Mouse (Mus musculus) retina, adult 2 months (tissue): Measurements from ENCODE around the gene Dmp1.

Experiments
- DNase-seq: peaks from one replicate; pipeline ENCODE4 v3.0.0-alpha.2; 2012; ENCODE audit warnings: low read depth, low spot score

The Dmp1 gene

DNA sequence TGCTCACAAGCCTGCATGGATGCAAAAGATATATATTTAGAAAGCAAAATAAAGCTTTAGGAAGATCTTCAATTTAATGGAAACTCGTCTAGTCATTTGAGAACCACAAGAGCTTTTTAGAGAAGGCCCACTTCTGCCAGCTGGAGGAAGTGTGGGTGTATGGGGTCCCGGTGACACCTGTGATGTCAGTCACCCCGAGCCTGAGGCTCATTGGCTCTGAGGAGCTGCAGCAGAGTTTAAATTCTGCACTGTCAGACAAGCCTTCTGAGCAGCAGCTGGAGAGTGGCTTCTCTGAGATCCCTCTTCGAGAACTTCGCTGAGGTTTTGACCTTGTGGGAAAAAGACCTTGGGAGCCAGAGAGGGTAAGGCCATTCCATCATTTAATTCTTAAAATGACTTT lies at the start of gene Dmp1:
Dmp1 (plus strand) TSS at position 263 of the 400 bp plus-strand sequence.
- DNase-seq = no peak

DNA sequence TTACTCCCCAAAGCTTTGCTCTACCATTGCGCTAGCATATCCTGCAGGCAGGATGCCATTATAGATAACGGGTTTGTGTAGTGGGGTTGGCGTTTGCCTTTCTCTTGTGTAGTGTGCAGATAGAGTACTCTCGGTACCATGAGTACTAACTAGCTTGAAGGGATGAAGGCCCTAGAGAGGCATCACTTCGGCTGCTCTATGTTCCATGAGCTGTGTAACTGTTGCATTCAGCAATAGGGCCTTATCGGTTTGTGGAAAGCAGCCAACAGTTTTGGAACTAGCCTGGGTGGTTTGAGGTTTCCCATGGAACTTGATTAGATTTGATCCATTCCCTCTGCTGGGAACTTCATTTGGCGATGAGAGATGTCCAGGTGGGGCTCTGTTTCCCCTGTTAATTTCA lies 44.7 kb upstream of the Dmp1 start:
- no peak for DNase-seq

DNA sequence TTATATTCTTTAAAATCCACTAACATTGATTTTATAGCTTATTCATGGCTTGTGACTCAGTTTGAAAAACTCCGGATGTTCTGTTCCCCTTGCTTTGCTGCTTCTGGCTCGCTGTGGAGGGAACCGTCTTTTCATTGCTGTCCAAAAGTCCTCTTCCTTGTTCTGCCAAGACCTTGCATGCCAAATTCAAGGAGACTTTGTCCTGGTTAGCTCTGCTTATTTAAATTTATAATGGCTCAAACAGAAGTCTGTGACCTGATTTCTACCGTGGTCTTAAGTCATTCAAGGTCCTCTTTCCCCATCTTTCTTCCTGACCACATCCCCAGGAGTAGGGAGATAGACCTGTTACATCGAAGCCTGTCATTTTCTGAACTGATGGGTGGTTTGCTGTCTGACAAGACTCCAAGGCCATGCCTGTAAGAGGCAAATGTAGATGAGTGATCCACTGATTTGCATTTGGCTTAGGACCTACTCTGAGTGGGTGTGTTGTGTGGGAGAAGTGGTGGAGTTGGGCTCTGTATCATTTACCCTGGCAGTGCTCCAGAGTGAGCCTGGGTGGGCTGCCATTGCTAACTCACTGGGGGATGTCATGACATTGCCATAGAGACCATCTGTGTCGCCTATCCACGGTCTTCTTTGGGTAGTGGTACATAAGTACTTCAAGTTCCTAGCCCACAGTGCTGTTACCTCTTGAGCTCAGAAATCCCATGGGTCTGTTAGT lies 43.9 kb upstream of the Dmp1 start:
- no peak for DNase-seq

DNA sequence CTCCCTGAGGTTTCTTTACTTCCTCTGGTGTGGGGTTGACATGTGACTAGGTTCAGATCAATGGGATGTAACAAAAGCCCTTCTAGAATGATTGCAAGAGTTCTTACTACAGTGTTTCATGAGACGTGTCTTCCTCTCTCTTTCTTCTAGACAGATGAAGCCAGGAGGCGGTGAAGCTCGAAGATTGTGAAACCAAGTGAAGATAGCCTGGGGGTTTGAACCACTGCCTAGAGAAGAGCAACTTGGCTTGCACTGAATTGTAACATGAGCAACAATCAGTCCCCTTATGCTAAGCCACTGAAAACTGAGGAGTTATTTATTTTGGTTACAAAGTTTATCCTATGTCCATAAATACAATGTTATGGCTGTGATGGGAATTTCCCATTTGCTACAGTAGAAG lies 41.8 kb upstream of the Dmp1 start:
- DNase-seq = no peak

DNA sequence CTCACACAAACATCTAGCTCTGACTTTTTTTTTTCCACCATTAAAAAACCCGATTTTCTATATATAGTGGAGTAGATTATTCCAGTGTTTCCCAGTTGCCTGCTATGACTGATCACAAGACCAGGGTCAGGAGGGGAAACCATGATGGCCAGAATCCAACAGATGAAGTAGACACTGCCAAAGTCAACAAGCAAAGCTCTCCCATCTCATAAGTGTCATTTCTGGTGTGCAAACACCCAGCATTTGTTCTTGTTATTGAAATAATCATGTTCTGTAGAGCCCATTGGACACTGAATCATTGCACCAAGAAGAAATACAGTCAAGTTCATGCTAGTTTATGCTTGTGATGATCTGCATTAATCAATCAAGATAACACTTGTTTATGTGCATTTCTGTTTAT lies 41.0 kb upstream of the Dmp1 start:
- no peak for DNase-seq

DNA sequence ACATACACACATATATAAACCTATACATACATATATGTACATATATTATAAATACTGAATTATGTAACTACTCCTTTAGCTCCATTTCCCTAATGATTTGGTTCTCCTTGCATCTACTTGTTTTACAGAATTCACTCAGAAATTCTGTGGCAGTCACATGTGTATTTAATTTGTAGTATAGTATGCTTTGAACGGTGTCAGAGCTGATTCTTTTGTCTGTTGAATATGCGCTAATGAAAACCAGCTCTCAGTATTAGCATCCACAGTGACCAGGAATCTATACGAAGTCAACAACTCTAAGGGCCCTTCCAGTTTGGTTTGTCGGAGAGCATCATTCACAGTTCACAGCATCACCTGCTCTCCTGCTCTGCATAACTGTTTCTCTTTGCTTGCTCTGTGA lies 38.9 kb upstream of the Dmp1 start:
- DNase-seq = no peak

DNA sequence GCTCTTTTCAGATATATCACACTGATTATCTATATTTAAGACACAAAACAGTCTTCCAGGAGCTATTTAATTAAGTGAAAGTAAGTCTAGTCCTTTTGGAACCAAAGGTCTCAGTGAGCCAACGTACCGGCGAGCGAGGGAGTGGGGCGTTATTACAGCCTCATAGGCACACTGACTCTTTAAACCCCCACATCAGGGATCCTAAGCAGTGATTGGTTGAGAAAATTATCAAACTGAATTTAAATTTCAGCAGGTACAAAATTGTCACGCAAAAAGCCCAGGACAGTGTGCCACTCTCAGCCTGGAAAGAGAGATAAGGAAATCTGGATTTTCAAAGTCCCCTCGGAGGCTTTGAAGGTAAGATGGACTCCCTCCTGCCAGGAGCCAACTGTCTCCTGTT lies 32.0 kb upstream of the Dmp1 start, which contains the start of gene Dspp:
Dspp (plus strand) TSS at position 301 of the 400 bp plus-strand sequence.
- no peak for DNase-seq

DNA sequence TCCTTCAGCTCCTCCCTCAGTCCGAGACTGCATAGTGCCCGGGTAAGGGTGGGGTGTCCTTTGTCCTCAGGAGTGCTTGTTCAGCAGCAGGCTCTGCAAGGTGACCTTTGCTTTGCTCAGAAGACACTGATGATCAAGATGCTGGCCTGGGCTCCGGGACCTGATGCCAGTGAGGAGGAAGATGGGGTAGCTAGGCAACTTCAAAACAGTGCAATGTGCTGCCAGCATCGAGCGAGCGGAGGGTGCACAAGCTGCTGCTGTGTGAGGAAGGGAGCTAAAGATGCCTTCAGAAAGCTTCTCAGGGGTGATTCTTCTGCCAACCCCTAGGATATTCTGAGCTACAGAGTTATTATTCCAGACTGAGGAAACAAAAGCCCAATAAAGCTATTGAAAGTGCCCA lies 29.3 kb upstream of the Dmp1 start:
- no peak for DNase-seq

DNA sequence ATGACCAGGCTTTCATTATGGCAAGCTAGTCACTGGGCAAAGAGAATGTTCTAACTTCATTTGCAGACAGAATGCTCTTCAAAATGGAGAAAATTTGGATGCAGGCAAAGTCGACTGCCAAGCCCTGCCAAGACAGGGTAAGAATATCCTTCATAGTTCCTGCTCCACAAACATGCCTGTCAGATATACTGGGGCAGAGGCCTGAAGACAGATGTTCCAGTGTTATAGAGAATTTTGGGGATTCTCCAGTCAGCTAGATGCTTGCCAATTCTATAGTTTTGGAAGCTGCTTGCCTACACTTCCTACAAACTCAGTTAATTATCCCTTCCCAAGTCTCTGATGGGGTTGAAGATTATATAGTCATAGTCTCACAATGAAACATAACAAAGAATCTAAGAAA lies 18.7 kb upstream of the Dmp1 start:
- DNase-seq = no peak

DNA sequence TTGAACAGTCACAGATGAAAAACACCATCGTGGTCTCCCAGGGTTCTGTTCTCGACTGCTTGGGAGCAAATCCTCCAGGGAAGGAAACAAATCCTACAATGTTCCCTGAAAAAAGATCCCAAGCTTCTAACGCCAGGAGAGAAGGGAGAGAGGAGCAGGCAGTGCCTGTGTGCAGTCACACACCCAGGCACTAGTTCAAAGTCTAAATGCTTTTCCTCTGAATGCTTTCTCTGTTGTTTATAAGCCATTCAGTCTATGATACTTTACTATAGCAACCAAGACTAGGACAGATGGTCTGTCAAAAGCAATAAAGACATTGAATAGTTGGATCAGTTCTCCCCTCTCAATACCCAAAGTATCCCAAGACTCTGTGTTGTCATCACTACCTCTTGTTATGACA lies 15.1 kb upstream of the Dmp1 start:
- no peak for DNase-seq

DNA sequence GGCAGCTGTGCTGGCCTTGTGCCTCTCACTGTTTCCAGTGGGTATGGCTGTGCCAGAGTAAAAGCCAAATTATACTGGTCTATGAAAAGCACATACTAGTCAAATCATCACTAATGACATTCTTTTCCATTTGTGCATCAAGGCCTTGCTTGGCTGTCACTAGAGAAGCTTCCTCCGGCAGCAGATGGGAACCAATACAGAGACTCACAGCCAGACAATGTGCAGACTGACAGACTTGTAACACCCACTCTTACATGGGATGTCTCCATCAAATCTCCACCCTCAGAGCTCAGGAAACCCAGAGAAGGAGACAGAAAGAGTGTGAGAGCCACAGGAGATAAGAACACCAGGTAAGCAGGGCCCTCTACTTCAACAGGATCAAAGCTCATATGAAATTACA lies 7.3 kb upstream of the Dmp1 start:
- no peak for DNase-seq

DNA sequence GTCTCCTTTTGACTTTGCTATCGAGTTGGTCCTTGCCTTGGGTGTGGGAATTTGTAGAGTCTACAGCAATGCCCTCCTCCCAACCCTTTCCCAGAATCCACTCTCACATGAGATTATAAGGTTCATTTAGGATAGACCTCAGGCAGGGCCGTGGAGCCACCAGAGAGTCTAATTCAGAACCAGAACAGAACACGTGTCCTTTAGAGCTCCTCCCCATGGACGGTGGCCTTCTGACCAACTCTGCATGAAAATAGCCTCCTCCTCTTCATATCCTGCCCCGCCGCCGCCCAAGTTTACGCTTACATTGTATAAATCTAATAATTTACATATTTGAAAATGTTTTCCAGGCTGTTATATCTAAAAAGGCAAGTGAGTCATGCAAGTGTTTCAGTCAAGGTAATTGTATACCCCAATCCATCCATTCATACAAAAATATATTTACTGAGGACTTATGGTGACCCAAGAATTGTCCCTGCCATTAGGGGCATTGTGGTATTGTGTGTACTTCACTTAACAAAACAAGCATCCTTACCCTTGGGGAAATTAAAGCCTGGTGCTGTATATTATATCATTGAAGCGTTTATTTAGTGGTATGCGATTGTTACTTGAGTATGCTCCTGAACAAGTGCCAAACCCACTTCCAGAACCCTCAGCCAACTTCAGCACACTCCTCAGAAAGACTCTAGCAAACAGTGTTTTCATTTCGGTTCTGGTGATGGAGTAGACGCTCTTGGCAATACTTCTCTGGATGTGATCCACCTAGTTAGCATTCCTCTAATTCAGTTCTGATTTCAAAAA lies 1.1 kb upstream of the Dmp1 start:
- no peak for DNase-seq

DNA sequence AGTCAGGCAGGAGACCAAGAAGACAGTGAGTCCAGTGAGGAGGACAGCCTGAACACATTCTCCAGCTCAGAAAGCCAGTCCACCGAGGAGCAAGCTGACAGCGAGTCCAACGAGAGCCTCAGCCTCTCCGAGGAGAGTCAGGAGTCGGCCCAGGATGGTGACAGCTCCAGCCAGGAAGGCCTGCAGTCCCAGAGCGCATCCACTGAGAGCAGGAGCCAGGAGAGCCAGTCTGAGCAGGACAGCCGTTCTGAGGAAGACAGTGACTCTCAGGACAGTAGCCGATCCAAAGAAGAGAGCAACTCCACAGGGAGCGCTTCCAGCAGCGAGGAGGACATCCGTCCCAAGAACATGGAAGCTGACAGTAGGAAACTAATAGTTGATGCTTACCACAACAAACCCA lies 10.1 kb downstream of the Dmp1 start:
- no peak for DNase-seq

DNA sequence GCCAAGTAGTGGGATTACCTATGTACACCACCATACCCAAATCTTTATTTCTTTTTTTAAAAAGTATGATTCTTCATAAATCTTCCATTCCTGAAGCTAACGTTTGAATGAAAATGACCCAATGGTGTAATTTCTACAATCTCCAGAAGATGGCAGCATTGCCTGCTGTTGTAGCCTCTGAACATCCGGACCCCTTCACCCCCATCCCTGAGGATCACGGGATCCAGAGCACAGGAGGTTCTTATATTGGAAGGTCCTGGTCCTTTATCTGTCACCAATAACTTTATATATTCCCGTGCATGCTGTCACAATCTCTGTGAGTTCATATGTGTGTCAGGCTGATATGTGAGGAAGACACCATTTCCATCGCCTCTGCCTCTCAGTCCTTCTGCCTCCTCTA lies 16.5 kb downstream of the Dmp1 start:
- DNase-seq = no peak

DNA sequence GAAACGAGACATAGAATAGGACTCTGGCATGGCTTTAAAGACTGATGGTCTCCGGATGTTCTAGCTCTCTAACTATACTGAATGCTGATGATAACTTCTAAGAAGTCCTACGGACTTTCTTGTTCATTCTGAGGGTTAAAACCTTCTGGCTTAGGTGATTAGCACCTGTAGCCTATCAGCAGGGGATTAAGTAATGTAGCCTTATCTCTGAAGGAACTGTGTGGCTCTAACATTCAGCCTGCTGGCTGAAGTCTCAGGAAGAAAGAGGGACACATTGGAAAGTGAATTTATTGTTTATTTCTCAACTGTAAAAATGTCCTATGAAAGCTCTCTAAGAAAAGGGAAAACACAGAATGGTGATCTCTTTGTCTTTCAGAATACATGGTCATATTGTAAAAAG lies 21.9 kb downstream of the Dmp1 start:
- no peak for DNase-seq

DNA sequence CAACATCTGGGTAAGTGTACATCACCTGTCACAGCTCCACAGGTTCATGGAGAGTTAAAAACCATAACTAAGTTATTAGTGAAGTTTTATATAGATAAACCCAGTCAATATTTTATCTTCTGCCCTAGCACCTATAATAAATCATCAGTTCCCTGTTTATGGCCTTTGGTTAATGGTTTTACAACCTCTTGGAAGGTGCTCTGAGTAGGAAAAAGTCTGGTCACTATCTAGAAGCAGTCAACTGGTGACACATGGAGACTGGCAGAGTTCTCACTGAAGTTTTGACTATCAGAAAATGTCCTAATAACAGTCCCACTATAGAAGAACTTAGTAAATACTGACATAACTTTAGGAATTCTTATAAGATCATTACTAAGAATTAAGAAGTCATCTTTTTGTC lies 22.3 kb downstream of the Dmp1 start:
- DNase-seq = no peak

DNA sequence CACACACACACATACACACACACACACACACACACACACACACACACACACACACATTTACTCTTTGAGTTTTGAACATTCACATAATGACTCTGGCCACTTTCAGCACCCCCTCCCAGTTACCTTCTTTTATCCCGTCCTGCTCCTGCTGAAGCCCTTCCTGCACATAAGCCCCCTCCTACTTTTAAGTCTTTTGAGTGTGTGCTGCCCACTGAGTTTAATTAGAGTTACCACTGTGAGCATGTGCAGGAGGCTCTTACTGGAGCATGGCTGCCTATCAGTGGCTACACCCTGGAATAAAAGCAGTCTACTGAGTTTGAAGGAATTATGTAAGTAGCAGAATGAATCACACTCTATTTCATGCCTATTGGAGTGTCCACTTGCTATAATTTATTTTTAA lies 26.1 kb downstream of the Dmp1 start:
- DNase-seq = no peak

DNA sequence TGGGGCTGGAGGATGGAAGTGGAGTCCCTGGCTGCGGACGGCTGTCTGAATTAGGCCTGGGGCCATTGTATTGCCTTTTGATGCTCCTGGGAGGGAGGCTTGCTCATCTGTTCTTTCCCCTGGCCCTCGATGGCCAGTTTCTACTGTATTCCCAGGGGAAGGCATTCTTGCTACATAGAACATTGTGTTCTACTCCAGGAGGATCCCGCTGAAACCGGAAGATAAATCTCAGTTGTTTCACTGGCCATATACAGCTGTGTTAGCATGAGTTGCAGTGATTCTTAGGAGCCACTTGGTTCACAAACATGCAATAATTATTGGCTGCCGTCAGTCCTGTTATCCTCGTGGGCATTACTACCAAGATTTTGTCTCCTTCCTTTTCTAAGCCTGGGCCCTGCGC lies 34.3 kb downstream of the Dmp1 start:
- no peak for DNase-seq

DNA sequence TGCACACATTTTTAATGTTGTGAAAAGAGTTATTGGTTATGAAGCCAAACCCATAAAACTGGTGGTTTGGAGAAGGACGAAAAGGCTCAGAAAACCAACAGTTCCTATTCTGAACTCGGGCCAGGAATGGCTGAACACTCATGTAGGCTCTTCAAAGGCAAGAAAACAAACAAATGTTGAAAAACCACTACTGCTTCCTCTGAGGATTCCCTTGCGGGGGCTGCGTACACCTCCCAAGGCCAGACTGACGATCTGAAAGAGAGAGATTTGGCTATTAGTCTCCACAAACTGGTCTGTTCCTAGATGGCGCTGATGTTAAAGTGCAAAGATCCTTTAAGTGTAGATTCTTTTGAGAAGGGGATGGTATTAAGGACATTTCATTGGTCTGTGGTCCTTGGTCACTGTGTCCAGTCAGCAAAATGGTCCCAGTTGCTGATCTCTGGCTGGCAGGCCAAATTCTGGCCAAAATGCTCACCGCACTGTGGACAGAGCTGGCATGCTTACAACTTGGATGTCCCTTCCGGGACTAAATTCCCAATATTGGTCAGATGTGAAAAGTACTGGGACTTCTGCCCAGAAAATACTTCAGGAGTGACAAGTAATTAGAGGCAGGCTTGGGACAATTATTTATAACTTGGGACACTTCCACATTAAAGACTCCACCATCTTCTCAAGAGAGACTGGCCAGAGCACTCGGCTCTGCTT lies 37.4 kb downstream of the Dmp1 start:
- peak; percentile 4 for DNase-seq

DNA sequence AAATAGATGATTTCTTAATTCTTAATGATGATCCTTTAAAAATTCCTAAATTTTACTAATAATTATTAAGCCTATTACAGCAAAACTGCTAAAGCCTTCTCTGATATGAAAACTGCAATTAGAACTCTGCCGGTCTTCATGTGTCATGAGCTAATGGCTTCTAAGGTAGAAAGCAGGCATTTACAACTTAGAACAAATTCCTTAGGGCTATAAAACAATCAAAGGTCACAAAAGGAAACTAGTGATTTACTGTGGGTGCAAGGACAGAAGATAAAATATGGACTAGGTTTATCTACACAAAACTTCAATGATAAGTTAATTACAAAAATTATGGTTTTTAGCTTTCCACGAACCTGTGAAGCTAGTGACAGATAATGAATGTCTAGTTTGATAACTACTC lies 41.8 kb downstream of the Dmp1 start:
- DNase-seq = no peak

DNA sequence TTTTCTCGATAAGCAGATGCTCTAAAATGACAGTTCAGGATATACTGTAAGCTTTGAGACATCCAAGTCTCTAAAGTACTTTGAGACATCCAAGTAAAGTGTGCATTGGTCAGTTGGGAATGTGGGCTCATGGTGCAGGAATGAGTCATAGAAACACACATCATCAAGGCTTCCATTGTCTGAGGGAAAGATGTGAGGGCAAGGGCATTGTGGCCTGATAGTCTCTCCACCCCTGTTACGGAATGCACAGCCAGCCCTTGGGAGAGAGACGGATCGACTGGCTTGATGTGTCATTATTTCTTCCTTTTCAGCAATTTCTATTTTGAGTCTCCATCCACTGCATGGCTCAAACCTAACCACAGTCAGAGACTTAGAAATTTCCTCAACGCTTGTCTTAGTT lies 49.4 kb downstream of the Dmp1 start:
- no peak for DNase-seq

DNA sequence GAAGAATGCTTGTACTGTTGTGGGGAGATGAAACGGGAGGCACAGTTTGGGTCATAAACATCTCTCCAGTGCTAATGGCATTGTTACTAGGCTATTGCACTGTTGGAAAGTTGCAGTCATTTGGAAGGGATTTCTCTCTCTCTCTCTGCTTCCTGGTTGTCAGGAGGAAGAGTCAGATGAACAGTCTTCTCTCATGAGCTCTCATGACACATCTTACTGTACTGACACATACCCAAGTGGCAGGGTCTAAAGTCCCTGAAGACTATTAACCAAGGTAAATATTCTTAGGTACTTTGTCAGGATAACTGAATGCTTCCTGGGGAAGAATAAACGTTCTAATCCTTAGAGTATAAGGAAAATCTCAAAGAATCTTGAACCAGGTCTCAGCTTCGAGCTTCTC lies 54.2 kb downstream of the Dmp1 start:
- no peak for DNase-seq
